Mouse (Mus musculus) olfactory bulb, adult 2 months (tissue): ENCODE results near the gene Ap2a1.
A peak's percentile ranks its signal among the peaks of the same experiment; 100 is the strongest.

Experiments used
- CTCF ChIP-seq: fragments of 200-500 bp; IDR thresholded peaks from 2 replicates; pipeline ENCODE4 v1.5.1; 2012; ENCODE audit warnings: low read depth, mild to moderate bottlenecking, low read length, moderate library complexity; ENCODE audit not compliant: insufficient read depth
- POLR2A ChIP-seq: fragments of 200-500 bp; IDR thresholded peaks from 2 replicates; pipeline ENCODE4 v1.6.1; 2012; ENCODE audit warnings: mild to moderate bottlenecking, low read depth, low read length, moderate library complexity; ENCODE audit not compliant: insufficient read depth

GRCm38 (mm10) chr7:44868919-44869696 is 60.2 kb downstream of the Ap2a1 start:
- TF ChIP-seq CTCF: no peak
- peak; percentile 68 for TF ChIP-seq POLR2A
